Mouse (Mus musculus): Measurements from ENCODE around the gene Trcg1. TPM values are rescaled to one million over a fixed set of nuclear protein-coding genes. Genes with fewer than 3 reads are reported as not detected.
A peak's percentile ranks its signal among the peaks of the same experiment; 100 is the strongest.
"Not testable (repeated sequence)": the region's sequence is repeated elsewhere in the genome, so short reads cannot be mapped to it uniquely, and the experiment has no call there.

The Trcg1 gene
- polyA plus RNA-seq, 1 experiment from 2014 or later, result not detected

- H3K4me1 ChIP-seq, result no peaks in the 10 kb centered on the region
- no peak overlapping the region for H3K4me3 ChIP-seq
- no peak for ATAC-seq
- WGBS (ENCODE audit: insufficient replicate concordance), result 21% methylated on average over 6 of the region's 6 CpGs
- no peak overlapping the region for H3K4me2 ChIP-seq
- no peaks in the 10 kb centered on the region for H3K9me3 ChIP-seq (replicated peaks)
- H3K27ac ChIP-seq, result no peak overlapping the region
- no peak overlapping the region for H3K9ac ChIP-seq
- H3K36me3 ChIP-seq, result no peaks in the 10 kb centered on the region
- H3K27me3 ChIP-seq (replicated peaks), result 0 out of 2 replicates have a peak, but pooled peaks cover 6% of the 10 kb centered on the region
Measured at GRCm38 (mm10) chr9:57220356-57220755, 16.0 kb upstream of the Trcg1 start.

- H3K27ac ChIP-seq, result no peak overlapping the region
- H3K27me3 ChIP-seq (replicated peaks), result peaks cover 14% of the 10 kb centered on the region
- H3K4me3 ChIP-seq, result no peak overlapping the region
- no peaks in the 10 kb centered on the region for H3K9me3 ChIP-seq (replicated peaks)
- peaks cover 10% of the 10 kb centered on the region for H3K4me1 ChIP-seq
- no peak for ATAC-seq
- no peaks in the 10 kb centered on the region for H3K36me3 ChIP-seq
- no peak overlapping the region for H3K4me2 ChIP-seq
- no peak overlapping the region for H3K9ac ChIP-seq
Measured at GRCm38 (mm10) chr9:57223341-57223740, 13.0 kb upstream of the Trcg1 start.

GRCm38 (mm10) chr9:57225780-57226627 lies 10.4 kb upstream of the Trcg1 start:
- peak; percentile 84 for ATAC-seq
- 63% methylated on average over 13 of the region's 13 CpGs for WGBS (ENCODE audit: insufficient replicate concordance)

GRCm38 (mm10) chr9:57226628-57227122 lies 9.7 kb upstream of the Trcg1 start:
- not testable (repeated sequence) for H3K36me3 ChIP-seq; ATAC-seq; H3K4me2 ChIP-seq; H3K9ac ChIP-seq; H3K4me3 ChIP-seq; H3K9me3 ChIP-seq (replicated peaks); H3K27ac ChIP-seq
- Histone ChIP-seq H3K4me1 (peaks cover 27% of the 10 kb centered on the region), H3K27me3 (replicated peaks) (peaks cover 14% of the 10 kb centered on the region)
- WGBS (ENCODE audit: insufficient replicate concordance), result 66% methylated on average over 6 of the region's 6 CpGs

More at GRCm38 (mm10) chr9:57225780-57226627, 10.4 kb upstream of the Trcg1 start:
- Histone ChIP-seq H3K27me3 (replicated peaks) (peaks cover 14% of the 10 kb centered on the region), H3K4me1 (peaks cover 21% of the 10 kb centered on the region), H3K27ac (no peak overlapping the region), H3K4me2 (no peak overlapping the region), H3K4me3 (no peak overlapping the region), H3K9me3 (replicated peaks) (no peaks in the 10 kb centered on the region), H3K9ac (no peak overlapping the region), H3K36me3 (no peaks in the 10 kb centered on the region)

- H3K36me3 ChIP-seq, result no peaks in the 10 kb centered on the region
- peaks cover 32% of the 10 kb centered on the region for H3K4me1 ChIP-seq
- 62% methylated on average over 5 of the region's 5 CpGs for WGBS (ENCODE audit: insufficient replicate concordance)
- no peak overlapping the region for H3K27ac ChIP-seq
- no peak overlapping the region for H3K9ac ChIP-seq
- H3K9me3 ChIP-seq (replicated peaks), result no peaks in the 10 kb centered on the region
- no peak overlapping the region for H3K4me3 ChIP-seq
- peaks cover 14% of the 10 kb centered on the region for H3K27me3 ChIP-seq (replicated peaks)
- ATAC-seq, result no peak
- no peak overlapping the region for H3K4me2 ChIP-seq
Measured at GRCm38 (mm10) chr9:57227203-57227602, 9.2 kb upstream of the Trcg1 start.

- no peak overlapping the region for H3K4me3 ChIP-seq
- no peak overlapping the region for H3K9ac ChIP-seq
- 31% methylated on average over 4 of the region's 4 CpGs for WGBS (ENCODE audit: insufficient replicate concordance)
- H3K36me3 ChIP-seq, result no peaks in the 10 kb centered on the region
- no peak overlapping the region for H3K4me2 ChIP-seq
- peaks cover 42% of the 10 kb centered on the region for H3K4me1 ChIP-seq
- no peak for ATAC-seq
- no peaks in the 10 kb centered on the region for H3K9me3 ChIP-seq (replicated peaks)
- H3K27ac ChIP-seq, result no peak overlapping the region
- H3K27me3 ChIP-seq (replicated peaks), result peaks cover 14% of the 10 kb centered on the region
Measured at GRCm38 (mm10) chr9:57228186-57228585, 8.2 kb upstream of the Trcg1 start.

GRCm38 (mm10) chr9:57229726-57230125 lies 6.6 kb upstream of the Trcg1 start:
- ATAC-seq, result no peak

GRCm38 (mm10) chr9:57230146-57230783 lies 6.1 kb upstream of the Trcg1 start:
- no peak overlapping the region for H3K27ac ChIP-seq
- no peak overlapping the region for H3K4me3 ChIP-seq
- 73% methylated on average over 9 of the region's 9 CpGs for WGBS (ENCODE audit: insufficient replicate concordance)
- H3K9ac ChIP-seq, result no peak overlapping the region
- no peak overlapping the region for H3K4me2 ChIP-seq
- H3K36me3 ChIP-seq, result no peaks in the 10 kb centered on the region
- H3K9me3 ChIP-seq (replicated peaks), result no peaks in the 10 kb centered on the region
- H3K4me1 ChIP-seq, result peaks cover 53% of the 10 kb centered on the region
- H3K27me3 ChIP-seq (replicated peaks), result peaks cover 14% of the 10 kb centered on the region
- ATAC-seq, result no peak

More at GRCm38 (mm10) chr9:57229726-57230125, 6.6 kb upstream of the Trcg1 start:
- H3K27ac ChIP-seq, result no peak overlapping the region
- peaks cover 14% of the 10 kb centered on the region for H3K27me3 ChIP-seq (replicated peaks)
- 63% methylated on average over 4 of the region's 4 CpGs for WGBS (ENCODE audit: insufficient replicate concordance)
- H3K4me2 ChIP-seq, result no peak overlapping the region
- peaks cover 53% of the 10 kb centered on the region for H3K4me1 ChIP-seq
- H3K4me3 ChIP-seq, result no peak overlapping the region
- H3K9ac ChIP-seq, result no peak overlapping the region
- H3K36me3 ChIP-seq, result no peaks in the 10 kb centered on the region
- H3K9me3 ChIP-seq (replicated peaks), result no peaks in the 10 kb centered on the region

GRCm38 (mm10) chr9:57231536-57232255 lies 4.7 kb upstream of the Trcg1 start:
- Histone ChIP-seq H3K4me1 (peaks cover 43% of the 10 kb centered on the region), H3K36me3 (no peaks in the 10 kb centered on the region), H3K9me3 (replicated peaks) (no peaks in the 10 kb centered on the region), H3K27me3 (replicated peaks) (peaks cover 14% of the 10 kb centered on the region), H3K27ac (no peak overlapping the region), H3K9ac (no peak overlapping the region), H3K4me2 (no peak overlapping the region), H3K4me3 (no peak overlapping the region)
- WGBS (ENCODE audit: insufficient replicate concordance), result 46% methylated on average over 8 of the region's 8 CpGs
- ATAC-seq, result no peak

GRCm38 (mm10) chr9:57232341-57232940 lies 3.9 kb upstream of the Trcg1 start:
- Histone ChIP-seq H3K4me3 (no peak overlapping the region), H3K27me3 (replicated peaks) (peaks cover 11% of the 10 kb centered on the region), H3K36me3 (no peaks in the 10 kb centered on the region), H3K4me2 (no peak overlapping the region), H3K9me3 (replicated peaks) (no peaks in the 10 kb centered on the region), H3K4me1 (peaks cover 43% of the 10 kb centered on the region), H3K9ac (no peak overlapping the region), H3K27ac (no peak overlapping the region)
- ATAC-seq, result no peak
- WGBS (ENCODE audit: insufficient replicate concordance), result 74% methylated on average over 5 of the region's 5 CpGs

- Histone ChIP-seq H3K9ac (no peak overlapping the region), H3K9me3 (replicated peaks) (no peaks in the 10 kb centered on the region), H3K27ac (no peak overlapping the region), H3K4me2 (no peak overlapping the region), H3K4me1 (peaks cover 43% of the 10 kb centered on the region), H3K27me3 (replicated peaks) (peaks cover 8% of the 10 kb centered on the region; the same call in 1 of the 2 replicates), H3K36me3 (no peaks in the 10 kb centered on the region), H3K4me3 (no peak overlapping the region)
- 17% methylated on average over 6 of the region's 6 CpGs for WGBS (ENCODE audit: insufficient replicate concordance)
- peak; percentile 76 for ATAC-seq
Measured at GRCm38 (mm10) chr9:57233142-57233541, 3.2 kb upstream of the Trcg1 start.
